Mouse (Mus musculus) intestine, embryonic 15.5 days (tissue): ENCODE data around the gene Mfsd4b1. TPM values are rescaled to one million over a fixed set of nuclear protein-coding genes. Genes with fewer than 3 reads are reported as not detected.

Experiments
- ATAC-seq: fragments of 200-750 bp; cut with Nextera tagmentation; 2 replicates; pipeline ENCODE4 v1.8.0; 2017; ENCODE audit warnings: moderate TSS enrichment, moderate library complexity
- H3K27ac ChIP-seq: fragments of 300-500 bp; sonication (generic); 2 replicates; pipeline ENCODE4 v1.5.1; 2015; ENCODE audit warnings: mild to moderate bottlenecking, inconsistent platforms
- H3K27me3 ChIP-seq: fragments of 300-500 bp; sonication (generic); replicated peaks from 2 replicates; pipeline ENCODE4 v1.6.1; 2015; ENCODE audit warnings: inconsistent platforms
- H3K36me3 ChIP-seq: fragments of 300-500 bp; sonication (generic); 2 replicates; pipeline ENCODE4 v1.6.1; 2015; ENCODE audit warnings: inconsistent platforms
- H3K4me1 ChIP-seq: fragments of 300-500 bp; sonication (generic); replicated peaks from 2 replicates; pipeline ENCODE4 v1.6.1; 2015; ENCODE audit warnings: inconsistent platforms
- H3K4me2 ChIP-seq: fragments of 300-500 bp; sonication (generic); replicated peaks from 2 replicates; pipeline ENCODE4 v1.6.1; 2015; ENCODE audit warnings: mild to moderate bottlenecking, inconsistent platforms
- H3K4me3 ChIP-seq: fragments of 300-500 bp; sonication (generic); replicated peaks from 2 replicates; pipeline ENCODE4 v1.5.1; 2015; ENCODE audit warnings: inconsistent platforms
- H3K9ac ChIP-seq: fragments of 300-500 bp; sonication (generic); 2 replicates; pipeline ENCODE4 v1.6.1; 2015; ENCODE audit warnings: inconsistent platforms
- H3K9me3 ChIP-seq: fragments of 300-500 bp; sonication (generic); 2 replicates; pipeline ENCODE4 v1.6.1; 2016; ENCODE audit warnings: inconsistent platforms
- WGBS: fragments of 180-500 bp; shearing (Covaris S2); methylation state at CpG from one replicate; pipeline ENCODE4 v1.1.7; 2015; 5-methylcytosine and 5-hydroxymethylcytosine counted together
- polyA plus RNA-seq: library from polyadenylated mRNA; unstranded; fragments of >200 nt; fragmentation: Nextera tagmentation; extraction: Ambion mirVana; gene quantifications from 2 replicates; pipeline ENCODE4 v1.2.1, GENCODE M21; 2015

Gene Mfsd4b1
- polyA plus RNA-seq, 1 experiment from 2014 or later: 0.90 TPM

DNA sequence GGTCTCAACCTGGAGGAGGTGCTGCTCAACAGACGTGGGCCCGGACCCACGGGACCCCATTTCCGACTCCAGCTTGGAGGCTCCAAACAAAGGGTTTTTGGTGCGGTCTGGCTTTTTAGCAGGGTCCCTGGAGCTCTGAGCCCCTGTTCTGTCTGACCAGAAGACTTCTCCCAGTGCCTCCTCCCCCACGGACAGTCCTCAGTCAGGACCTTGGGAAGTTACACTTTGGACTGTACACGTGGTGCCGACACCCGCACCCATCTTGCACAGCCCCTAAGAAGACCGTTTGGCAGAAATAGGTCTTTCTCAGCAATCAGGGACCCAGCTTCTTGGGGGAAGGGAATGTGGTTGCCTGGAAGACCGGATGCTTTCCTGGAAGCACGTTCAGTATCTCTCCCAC, 38.6 kb downstream of the Mfsd4b1 start, which contains the start of gene Mfsd4b5:
Mfsd4b5 (minus strand) TSS at position 181 of the 400 bp plus-strand sequence.
- H3K4me1 ChIP-seq: no peaks in the 10 kb centered on the region
- ATAC-seq: no peak
- H3K9me3 ChIP-seq: no peaks in the 10 kb centered on the region
- H3K27me3 ChIP-seq: no peaks in the 10 kb centered on the region
- 85% methylated on average over 12 of the region's 12 CpGs for WGBS
- H3K27ac ChIP-seq: no peak within 1 kb of the TSS
- H3K36me3 ChIP-seq: no peaks in the 10 kb centered on the region
- H3K4me2 ChIP-seq: no peak within 1 kb of the TSS
- H3K4me3 ChIP-seq: no peak within 1 kb of the TSS
- no peak within 1 kb of the TSS for H3K9ac ChIP-seq

DNA sequence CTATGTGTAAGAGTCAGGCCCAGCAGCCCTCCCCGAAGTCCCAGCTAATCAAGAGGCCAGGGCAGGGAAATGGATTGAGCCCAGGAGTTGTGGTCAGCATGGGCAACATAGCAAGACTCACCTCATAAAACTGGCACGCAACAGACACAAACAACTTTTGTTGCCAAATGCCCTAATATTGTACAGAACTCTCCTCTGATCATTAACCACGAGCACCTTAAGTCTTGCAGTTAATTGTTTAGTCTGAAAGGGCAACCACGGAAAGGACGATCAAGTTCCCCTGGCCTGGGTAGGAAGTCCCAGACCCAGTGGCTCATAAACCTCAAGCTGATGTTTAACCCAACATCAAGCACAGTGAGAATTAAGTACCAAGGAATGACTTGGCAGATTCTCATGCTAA, 42.5 kb downstream of the Mfsd4b1 start:
- Histone ChIP-seq H3K4me2 (no peak overlapping the region), H3K27ac (no peak overlapping the region), H3K4me1 (no peaks in the 10 kb centered on the region), H3K9ac (no peak overlapping the region), H3K27me3 (no peaks in the 10 kb centered on the region), H3K4me3 (no peak overlapping the region), H3K36me3 (no peaks in the 10 kb centered on the region), H3K9me3 (no peaks in the 10 kb centered on the region)
- ATAC-seq: no peak
- WGBS: 62% methylated on average over 5 of the region's 5 CpGs

DNA sequence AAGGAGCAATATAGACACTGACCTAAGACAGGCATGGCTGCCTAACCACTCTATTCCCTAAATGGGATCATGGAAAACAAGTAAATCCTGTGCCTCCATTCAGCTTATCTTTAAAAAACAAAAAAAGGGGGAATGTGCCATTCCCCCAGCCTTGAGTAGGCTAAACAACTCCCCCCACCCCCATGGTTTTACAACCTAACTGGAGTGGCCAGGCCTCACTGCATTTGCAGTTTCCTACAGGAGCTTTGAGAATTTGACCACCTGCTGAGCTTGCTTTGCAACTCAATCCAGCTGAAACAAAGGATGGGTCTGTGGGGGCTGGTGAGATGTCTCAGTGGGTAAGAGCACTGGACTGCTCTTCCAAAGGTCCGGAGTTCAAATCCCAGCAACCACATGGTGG, 46.8 kb downstream of the Mfsd4b1 start:
- Histone ChIP-seq H3K36me3 (no peaks in the 10 kb centered on the region), H3K4me2 (no peak overlapping the region), H3K9ac (no peak overlapping the region), H3K27me3 (no peaks in the 10 kb centered on the region), H3K27ac (no peak overlapping the region), H3K4me3 (no peak overlapping the region), H3K4me1 (no peaks in the 10 kb centered on the region), H3K9me3 (no peaks in the 10 kb centered on the region)
- no peak for ATAC-seq
- 100% methylated on average over 1 of the region's 1 CpGs for WGBS

DNA sequence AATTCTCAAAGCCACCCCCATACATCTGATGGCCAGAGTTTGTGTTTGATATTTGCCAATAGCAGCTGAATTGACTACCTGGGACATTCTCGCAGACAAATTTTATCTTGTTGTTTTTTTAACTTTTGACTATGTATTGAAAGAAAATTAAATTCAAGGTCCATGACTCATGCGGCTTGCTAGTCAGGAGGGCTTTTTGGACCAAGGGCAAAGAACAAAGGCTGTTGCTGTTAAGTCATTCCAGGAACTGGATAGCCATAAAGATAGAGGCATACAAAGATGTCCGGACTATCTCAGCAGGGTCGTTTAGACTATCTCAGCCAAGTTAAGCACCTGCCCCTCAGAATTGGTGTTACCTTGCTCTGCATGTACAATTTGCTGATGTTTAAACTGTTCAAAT, 47.7 kb downstream of the Mfsd4b1 start:
- Histone ChIP-seq H3K9ac (no peak overlapping the region), H3K4me2 (no peak overlapping the region), H3K4me3 (no peak overlapping the region), H3K36me3 (no peaks in the 10 kb centered on the region), H3K27ac (no peak overlapping the region), H3K4me1 (no peaks in the 10 kb centered on the region), H3K9me3 (no peaks in the 10 kb centered on the region), H3K27me3 (no peaks in the 10 kb centered on the region)
- 90% methylated on average over 4 of the region's 4 CpGs for WGBS
- ATAC-seq: no peak

DNA sequence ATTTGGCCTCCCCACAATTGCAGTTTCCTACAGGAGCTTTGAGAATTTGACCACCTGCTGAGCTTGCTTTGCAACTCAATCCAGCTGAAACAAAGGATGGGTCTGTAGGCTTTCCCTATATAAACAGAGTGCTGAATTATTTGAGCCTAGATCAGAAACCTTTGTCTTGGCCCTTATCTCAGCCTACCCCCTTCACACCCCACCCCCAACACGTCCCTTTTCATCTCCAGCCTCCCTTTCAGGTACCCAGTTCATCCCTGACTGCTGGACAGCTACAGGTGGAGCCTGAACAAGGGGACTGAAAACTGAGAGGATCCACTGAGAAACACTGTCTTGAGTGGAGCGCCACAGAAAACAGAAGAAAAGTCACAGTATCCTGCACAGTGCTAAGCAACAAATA, 49.3 kb downstream of the Mfsd4b1 start:
- no peak overlapping the region for H3K4me3 ChIP-seq
- WGBS: 44% methylated on average over 2 of the region's 2 CpGs
- H3K4me1 ChIP-seq: no peaks in the 10 kb centered on the region
- H3K36me3 ChIP-seq: no peaks in the 10 kb centered on the region
- no peaks in the 10 kb centered on the region for H3K9me3 ChIP-seq
- no peak overlapping the region for H3K9ac ChIP-seq
- no peak for ATAC-seq
- H3K27ac ChIP-seq: no peak overlapping the region
- H3K27me3 ChIP-seq: no peaks in the 10 kb centered on the region
- no peak overlapping the region for H3K4me2 ChIP-seq

DNA sequence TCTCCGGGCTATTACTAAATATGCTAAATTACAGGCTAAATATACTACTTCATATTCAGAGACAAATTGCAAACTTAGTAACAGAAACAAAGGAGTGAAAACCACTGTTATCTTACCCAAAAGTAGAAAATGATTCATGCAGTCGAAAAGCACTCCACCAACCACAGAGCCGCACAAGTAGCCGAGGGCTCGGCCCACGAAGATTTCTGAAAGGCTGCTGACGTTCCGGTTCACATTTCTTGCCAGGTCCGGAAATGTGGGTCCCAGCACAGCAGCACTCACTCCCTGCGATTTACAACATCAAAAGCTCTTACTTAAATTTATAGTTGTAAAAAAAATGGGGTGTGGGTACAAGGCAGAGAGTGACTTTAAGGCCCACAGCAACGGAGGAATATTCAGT, 50.1 kb downstream of the Mfsd4b1 start:
- H3K9me3 ChIP-seq: no peaks in the 10 kb centered on the region
- no peaks in the 10 kb centered on the region for H3K4me1 ChIP-seq
- no peak overlapping the region for H3K27ac ChIP-seq
- no peak overlapping the region for H3K4me3 ChIP-seq
- H3K36me3 ChIP-seq: no peaks in the 10 kb centered on the region
- H3K27me3 ChIP-seq: no peaks in the 10 kb centered on the region
- no peak overlapping the region for H3K4me2 ChIP-seq
- 67% methylated on average over 11 of the region's 11 CpGs for WGBS
- H3K9ac ChIP-seq: no peak overlapping the region
- no peak for ATAC-seq

DNA sequence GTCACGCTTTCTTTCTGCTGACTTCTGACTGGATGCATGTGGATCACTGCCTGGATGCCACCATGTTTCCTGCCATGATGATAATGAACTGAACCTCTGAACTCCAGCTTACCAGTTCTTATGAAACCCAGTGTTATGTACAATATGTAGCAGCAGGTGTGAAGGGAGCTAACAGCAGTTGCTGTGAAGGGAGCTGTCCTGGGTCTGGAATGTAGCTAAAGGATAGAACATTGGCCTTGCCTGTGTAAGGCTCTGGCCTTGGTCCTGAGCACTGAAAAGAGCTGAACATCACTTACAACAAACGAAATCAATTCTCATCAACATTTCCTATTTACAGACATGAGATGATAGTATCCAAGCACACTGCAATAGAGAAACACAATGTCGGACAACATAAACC, 57.6 kb downstream of the Mfsd4b1 start:
- no peak for ATAC-seq
- Histone ChIP-seq H3K27ac (no peak overlapping the region), H3K9me3 (no peaks in the 10 kb centered on the region), H3K9ac (no peak overlapping the region), H3K27me3 (no peaks in the 10 kb centered on the region), H3K4me2 (no peak overlapping the region), H3K4me3 (no peak overlapping the region), H3K36me3 (no peaks in the 10 kb centered on the region), H3K4me1 (no peaks in the 10 kb centered on the region)
- 79% methylated on average over 3 of the region's 3 CpGs for WGBS

DNA sequence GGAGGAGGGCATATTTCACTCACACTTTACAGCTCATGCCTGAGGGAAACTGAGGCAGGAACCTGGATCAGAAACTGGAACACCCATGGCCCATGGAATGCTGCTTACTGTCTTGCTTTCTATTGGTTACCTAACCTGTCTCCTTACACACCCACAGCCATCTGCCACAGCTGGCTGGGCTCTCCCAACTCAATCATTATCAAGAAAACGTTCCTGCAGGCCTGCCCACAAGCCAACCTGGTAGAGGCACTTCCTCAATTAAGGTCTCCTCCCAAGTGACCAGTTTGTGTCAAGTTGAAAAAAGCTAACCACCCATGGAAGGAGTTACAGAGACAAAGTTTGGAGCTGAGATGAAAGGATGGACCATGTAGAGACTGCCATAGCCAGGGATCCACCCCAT, 63.2 kb downstream of the Mfsd4b1 start:
- WGBS: 38% methylated on average over 1 of the region's 1 CpGs
- no peak overlapping the region for H3K4me3 ChIP-seq

DNA sequence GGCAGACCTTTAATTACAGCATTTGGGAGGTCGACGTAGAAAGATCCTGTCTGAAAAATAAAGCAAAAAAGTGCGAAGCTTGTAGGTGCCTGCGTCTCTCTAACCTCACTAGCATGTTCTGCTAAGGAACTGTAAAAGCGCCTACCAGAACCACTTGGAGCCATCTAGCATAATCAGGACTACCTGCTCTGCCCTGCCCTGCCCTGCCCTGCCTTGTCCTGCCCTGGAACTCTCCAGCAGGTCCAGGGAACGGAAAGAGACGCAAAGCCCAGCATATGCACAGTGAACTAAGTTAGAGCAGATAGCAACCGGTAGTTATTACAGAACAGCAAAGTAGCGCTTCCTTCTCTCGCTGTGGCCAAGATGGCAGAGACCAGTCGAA, 64.6 kb downstream of the Mfsd4b1 start:
- peaks cover 4% of the 10 kb centered on the region; the same call in 1 of the 2 replicates for H3K4me1 ChIP-seq
- no peaks in the 10 kb centered on the region for H3K9me3 ChIP-seq
- no peaks in the 10 kb centered on the region for H3K27me3 ChIP-seq
- H3K27ac ChIP-seq: no peak overlapping the region
- peak; percentile 73 for ATAC-seq
- peak overlapping the region; percentile 49; the same call in 1 of the 2 replicates for H3K4me3 ChIP-seq
- no peak overlapping the region for H3K9ac ChIP-seq
- H3K4me2 ChIP-seq: peak overlapping the region; percentile 79
- H3K36me3 ChIP-seq: no peaks in the 10 kb centered on the region
- 43% methylated on average over 11 of the region's 11 CpGs for WGBS

More for the DNA sequence above, 63.2 kb downstream of the Mfsd4b1 start:
- no peak overlapping the region for H3K9ac ChIP-seq
- no peaks in the 10 kb centered on the region for H3K9me3 ChIP-seq
- H3K36me3 ChIP-seq: no peaks in the 10 kb centered on the region
- H3K4me1 ChIP-seq: peaks cover 4% of the 10 kb centered on the region; the same call in 1 of the 2 replicates
- H3K27me3 ChIP-seq: no peaks in the 10 kb centered on the region
- H3K27ac ChIP-seq: no peak overlapping the region
- no peak overlapping the region for H3K4me2 ChIP-seq
- no peak for ATAC-seq

DNA sequence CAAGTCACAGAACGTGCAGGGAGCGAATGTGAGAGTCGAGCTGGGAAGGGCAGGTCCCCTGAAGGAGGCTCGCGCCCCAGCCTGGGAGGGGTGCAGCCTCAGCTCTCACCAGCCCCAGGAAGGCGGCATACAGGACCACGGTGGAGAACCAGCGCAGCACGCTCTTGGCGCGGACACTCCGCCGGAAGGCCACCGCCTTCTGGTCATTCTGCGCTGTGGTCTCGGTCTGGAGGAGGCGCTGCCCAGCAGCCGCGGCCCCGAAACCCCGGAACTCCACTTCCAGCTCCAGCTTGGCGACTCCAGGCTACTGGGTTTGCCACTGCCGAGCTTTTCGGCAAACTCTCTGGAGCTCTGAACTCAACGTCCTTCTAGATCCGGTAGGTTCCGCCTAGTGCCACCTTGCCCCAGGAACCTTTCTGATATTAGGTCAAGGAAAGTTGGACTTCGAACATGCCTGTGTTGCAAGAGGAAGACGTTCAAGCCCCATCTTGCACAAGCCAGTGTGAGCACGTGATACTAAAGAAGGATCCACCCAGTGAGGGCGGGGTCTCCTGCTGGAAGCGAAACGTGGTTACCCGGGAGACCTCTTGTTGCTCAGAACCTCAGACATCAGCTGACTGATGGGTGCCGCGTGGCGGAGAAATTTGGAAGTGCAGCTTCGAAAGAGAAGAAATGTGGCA, 65.2 kb downstream of the Mfsd4b1 start, which contains the start of gene Mfsd4b3:
Mfsd4b3 (minus strand) TSS at position 393 of the 680 bp plus-strand sequence.
- WGBS: under 1% methylated on average over 38 of the region's 38 CpGs
- peaks cover 4% of the 10 kb centered on the region; the same call in 1 of the 2 replicates for H3K4me1 ChIP-seq
- ATAC-seq: peak; percentile 99
- H3K4me2 ChIP-seq: peak within 1 kb of the TSS; percentile 79
- no peaks in the 10 kb centered on the region for H3K27me3 ChIP-seq
- no peaks in the 10 kb centered on the region for H3K36me3 ChIP-seq
- peak within 1 kb of the TSS; percentile 45 for H3K9ac ChIP-seq
- peak within 1 kb of the TSS; percentile 82 for H3K27ac ChIP-seq
- H3K4me3 ChIP-seq: peak within 1 kb of the TSS; percentile 49
- H3K9me3 ChIP-seq: no peaks in the 10 kb centered on the region

DNA sequence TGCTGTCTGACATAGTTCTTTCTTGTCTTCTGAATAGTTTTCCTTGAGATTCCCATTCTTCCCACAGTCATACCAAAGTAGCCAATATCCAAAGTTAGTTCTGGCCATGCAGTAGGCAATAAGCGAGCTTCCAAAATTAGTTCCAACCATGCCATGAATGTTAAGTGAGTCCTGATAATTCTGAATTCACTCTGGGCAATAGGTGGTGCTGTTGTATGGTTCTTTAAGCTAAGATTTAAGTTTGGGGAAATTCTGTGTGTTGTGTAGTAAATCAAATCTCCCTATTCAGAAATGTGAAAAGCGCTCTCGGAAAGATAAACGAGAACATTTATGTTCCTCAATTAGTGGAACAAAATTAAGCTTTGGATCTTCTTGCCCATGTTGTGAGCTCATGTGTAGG, 66.8 kb downstream of the Mfsd4b1 start:
- Histone ChIP-seq H3K27me3 (no peaks in the 10 kb centered on the region), H3K36me3 (no peaks in the 10 kb centered on the region), H3K9ac (no peak overlapping the region), H3K4me3 (no peak overlapping the region), H3K4me2 (no peak overlapping the region), H3K27ac (no peak overlapping the region), H3K4me1 (peaks cover 4% of the 10 kb centered on the region; the same call in 1 of the 2 replicates), H3K9me3 (no peaks in the 10 kb centered on the region)
- no peak for ATAC-seq
- WGBS: 74% methylated on average over 4 of the region's 4 CpGs

DNA sequence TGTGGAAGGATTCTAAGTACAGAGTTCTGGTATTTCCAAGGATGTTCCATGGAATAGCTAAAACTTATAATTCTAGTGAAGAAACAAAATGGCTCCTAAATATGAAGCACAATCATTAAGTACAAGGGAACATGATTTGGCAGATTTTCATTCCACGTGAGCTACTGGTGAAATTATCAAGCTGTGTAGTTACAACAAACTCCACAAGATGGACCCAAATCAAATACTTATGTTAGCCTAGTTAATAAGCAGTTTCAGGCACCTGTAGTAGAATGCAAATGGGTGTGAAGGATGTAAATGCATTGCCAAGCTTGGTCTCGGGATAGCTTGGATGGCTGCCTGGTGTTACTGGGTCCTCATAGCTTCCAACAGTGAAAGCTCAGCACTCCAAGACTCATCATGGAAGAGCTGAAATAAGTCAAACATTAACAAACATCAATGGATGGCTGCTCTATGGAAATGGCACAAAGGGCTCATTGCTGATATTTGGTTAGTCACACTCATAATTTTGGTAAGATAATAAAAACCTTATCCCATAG, 68.7 kb downstream of the Mfsd4b1 start:
- ATAC-seq: no peak
- WGBS: 74% methylated on average over 2 of the region's 2 CpGs
- H3K4me3 ChIP-seq: no peak overlapping the region

DNA sequence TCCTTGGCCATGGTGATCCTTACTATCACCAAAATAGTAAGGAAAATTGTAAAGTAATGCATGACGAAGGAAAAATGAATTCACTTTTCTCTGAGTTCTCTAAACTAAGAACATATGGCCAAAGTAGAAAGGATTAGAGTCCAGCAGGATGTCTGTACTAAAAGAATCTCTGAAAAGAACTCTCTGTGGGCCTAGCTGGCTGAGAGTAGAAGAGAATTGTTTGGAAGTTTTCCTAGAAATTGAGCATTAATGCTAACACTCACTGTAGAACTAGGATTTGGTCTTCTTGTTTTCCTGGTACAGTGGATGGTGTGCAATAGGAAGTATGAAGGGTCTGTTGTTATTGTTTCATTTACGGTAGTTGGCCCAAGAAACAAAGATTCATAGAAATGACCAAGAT, 69.9 kb downstream of the Mfsd4b1 start:
- H3K4me3 ChIP-seq: no peak overlapping the region
- no peaks in the 10 kb centered on the region for H3K9me3 ChIP-seq
- H3K4me1 ChIP-seq: no peaks in the 10 kb centered on the region
- no peaks in the 10 kb centered on the region for H3K36me3 ChIP-seq
- H3K27ac ChIP-seq: no peak overlapping the region
- no peaks in the 10 kb centered on the region for H3K27me3 ChIP-seq
- ATAC-seq: no peak
- H3K4me2 ChIP-seq: no peak overlapping the region
- no peak overlapping the region for H3K9ac ChIP-seq
- 79% methylated on average over 2 of the region's 2 CpGs for WGBS

More for the DNA sequence above, 68.7 kb downstream of the Mfsd4b1 start:
- no peak overlapping the region for H3K4me2 ChIP-seq
- no peak overlapping the region for H3K9ac ChIP-seq
- peaks cover 4% of the 10 kb centered on the region; the same call in 1 of the 2 replicates for H3K4me1 ChIP-seq
- no peaks in the 10 kb centered on the region for H3K9me3 ChIP-seq
- H3K27me3 ChIP-seq: no peaks in the 10 kb centered on the region
- no peaks in the 10 kb centered on the region for H3K36me3 ChIP-seq
- H3K27ac ChIP-seq: no peak overlapping the region
